Mouse (Mus musculus) heart, embryonic 12.5 days (tissue): Measurements from ENCODE around the gene Trpv3. TPM values are rescaled to one million over a fixed set of nuclear protein-coding genes. Genes with fewer than 3 reads are reported as not detected.

ENCODE experiments used
- ATAC-seq: fragments of 200-750 bp; cut with Nextera tagmentation; 2 replicates; pipeline ENCODE4 v1.8.0; 2017; ENCODE audit warnings: moderate TSS enrichment, moderate library complexity; ENCODE audit not compliant: insufficient number of reproducible peaks, low FRiP score
- H3K27ac ChIP-seq: fragments of 300-500 bp; sonication (generic); 2 replicates; pipeline ENCODE4 v1.5.1; 2016; ENCODE audit warnings: mild to moderate bottlenecking, moderate library complexity; ENCODE audit not compliant: poor library complexity, severe bottlenecking
- H3K27me3 ChIP-seq: fragments of 300-500 bp; sonication (generic); replicated peaks from 2 replicates; pipeline ENCODE4 v1.6.1; 2016; ENCODE audit warnings: mild to moderate bottlenecking, moderate library complexity
- H3K36me3 ChIP-seq: fragments of 300-500 bp; sonication (generic); 2 replicates; pipeline ENCODE4 v1.6.1; 2016; ENCODE audit warnings: mild to moderate bottlenecking, moderate library complexity
- H3K4me1 ChIP-seq: fragments of 300-500 bp; sonication (generic); replicated peaks from 2 replicates; pipeline ENCODE4 v1.6.1; 2016; ENCODE audit warnings: mild to moderate bottlenecking
- H3K4me2 ChIP-seq: fragments of 300-500 bp; sonication (generic); 2 replicates; pipeline ENCODE4 v1.6.1; 2016; ENCODE audit warnings: mild to moderate bottlenecking, moderate library complexity
- H3K4me3 ChIP-seq: fragments of 300-500 bp; sonication (generic); 2 replicates; pipeline ENCODE4 v1.5.1; 2016; ENCODE audit warnings: mild to moderate bottlenecking
- H3K9ac ChIP-seq: fragments of 300-500 bp; sonication (generic); 2 replicates; pipeline ENCODE4 v1.6.1; 2016; ENCODE audit warnings: mild to moderate bottlenecking, moderate library complexity
- H3K9me3 ChIP-seq: fragments of 300-500 bp; sonication (generic); replicated peaks from 2 replicates; pipeline ENCODE4 v1.6.1; 2016; ENCODE audit warnings: mild to moderate bottlenecking, moderate library complexity
- WGBS: fragments of 180-500 bp; shearing (Covaris S2); methylation state at CpG from one replicate; pipeline ENCODE4 v1.1.7; 2016; 5-methylcytosine and 5-hydroxymethylcytosine counted together
- polyA plus RNA-seq: library from polyadenylated mRNA; unstranded; fragments of >200 nt; fragmentation: Nextera tagmentation; extraction: Ambion mirVana; gene quantifications from 2 replicates; pipeline ENCODE4 v1.2.1, GENCODE M21; 2016

Trpv3 gene
- polyA plus RNA-seq, 1 experiment from 2014 or later = 0.03 TPM

DNA sequence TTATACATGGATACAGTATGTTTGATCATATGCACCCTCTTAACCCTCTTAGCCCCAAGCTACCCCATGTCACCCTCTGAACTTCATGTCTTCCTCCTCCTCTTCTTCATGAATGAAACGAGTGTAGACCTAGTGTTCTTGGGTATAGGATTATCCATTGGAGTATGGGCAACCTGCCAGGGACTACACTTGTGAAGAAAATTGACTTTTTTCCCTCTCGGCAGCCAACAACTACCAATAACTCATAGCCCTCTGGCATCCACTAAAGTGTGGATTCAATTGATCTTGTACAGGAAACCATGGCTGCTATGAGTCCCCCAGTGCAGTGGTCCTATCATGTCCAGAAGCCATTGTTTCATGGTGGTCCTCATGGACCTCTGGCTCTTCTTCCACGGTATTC, 30.5 kb upstream of the Trpv3 start:
- H3K36me3 ChIP-seq = no peaks in the 10 kb centered on the region
- ATAC-seq = no peak
- H3K4me2 ChIP-seq = no peak overlapping the region
- H3K27me3 ChIP-seq = no peaks in the 10 kb centered on the region; the same call in 1 of the 2 replicates
- no peak overlapping the region for H3K9ac ChIP-seq
- H3K4me1 ChIP-seq = peaks cover 4% of the 10 kb centered on the region; the same call in 1 of the 2 replicates
- H3K27ac ChIP-seq = no peak overlapping the region
- WGBS = 76% methylated on average over 3 of the region's 3 CpGs
- H3K9me3 ChIP-seq = no peaks in the 10 kb centered on the region
- no peak overlapping the region for H3K4me3 ChIP-seq

DNA sequence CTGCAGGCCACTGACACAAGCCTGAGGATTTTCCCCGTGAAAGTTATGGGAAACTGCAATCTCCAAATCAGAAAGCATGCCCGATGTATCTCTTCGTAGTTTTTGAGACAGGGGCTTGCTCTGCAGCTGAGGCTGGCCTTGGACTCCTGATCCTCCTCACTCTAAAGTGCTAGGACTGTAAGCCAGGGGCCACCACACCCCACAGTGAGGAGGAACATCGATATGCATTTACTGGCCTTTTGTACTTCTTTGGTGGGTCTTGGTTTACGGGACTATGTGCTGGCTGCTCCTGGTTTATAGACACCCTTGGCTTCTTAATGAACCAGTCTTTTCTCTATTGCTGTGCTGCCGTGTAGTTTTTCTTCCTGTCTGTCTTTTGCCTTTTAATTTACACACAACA, 25.0 kb upstream of the Trpv3 start:
- no peaks in the 10 kb centered on the region for H3K4me1 ChIP-seq
- ATAC-seq = no peak

DNA sequence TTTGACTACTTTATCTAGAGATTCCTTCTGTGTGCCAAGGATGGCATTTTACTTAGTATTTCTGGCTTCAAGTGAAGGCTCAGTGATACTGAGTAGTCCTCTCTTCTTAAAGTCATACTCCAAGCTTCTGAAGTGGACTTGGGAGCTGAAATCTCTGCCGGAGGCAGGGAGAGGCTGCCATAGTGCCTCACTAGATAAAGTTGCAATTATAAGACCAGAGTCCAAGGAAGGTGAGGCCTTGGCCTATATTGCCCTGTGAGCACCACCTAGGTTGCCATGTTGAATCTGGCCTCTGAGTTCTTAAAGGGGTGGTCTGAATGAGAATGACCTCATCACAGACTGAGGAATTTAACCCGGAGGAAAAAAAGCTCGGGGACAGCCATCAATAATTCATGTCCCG, 24.4 kb upstream of the Trpv3 start:
- no peaks in the 10 kb centered on the region; the same call in 1 of the 2 replicates for H3K27me3 ChIP-seq
- no peak overlapping the region for H3K4me3 ChIP-seq
- no peak for ATAC-seq
- H3K4me2 ChIP-seq = no peak overlapping the region
- H3K4me1 ChIP-seq = no peaks in the 10 kb centered on the region
- H3K27ac ChIP-seq = no peak overlapping the region
- H3K9me3 ChIP-seq = no peaks in the 10 kb centered on the region
- no peak overlapping the region for H3K9ac ChIP-seq
- WGBS = 78% methylated on average over 4 of the region's 4 CpGs
- no peaks in the 10 kb centered on the region for H3K36me3 ChIP-seq

More for the DNA sequence above, 25.0 kb upstream of the Trpv3 start:
- Histone ChIP-seq H3K9ac (no peak overlapping the region), H3K36me3 (no peaks in the 10 kb centered on the region), H3K9me3 (no peaks in the 10 kb centered on the region), H3K4me3 (no peak overlapping the region), H3K27ac (no peak overlapping the region), H3K27me3 (no peaks in the 10 kb centered on the region; the same call in 1 of the 2 replicates), H3K4me2 (no peak overlapping the region)
- 75% methylated on average over 6 of the region's 6 CpGs for WGBS

DNA sequence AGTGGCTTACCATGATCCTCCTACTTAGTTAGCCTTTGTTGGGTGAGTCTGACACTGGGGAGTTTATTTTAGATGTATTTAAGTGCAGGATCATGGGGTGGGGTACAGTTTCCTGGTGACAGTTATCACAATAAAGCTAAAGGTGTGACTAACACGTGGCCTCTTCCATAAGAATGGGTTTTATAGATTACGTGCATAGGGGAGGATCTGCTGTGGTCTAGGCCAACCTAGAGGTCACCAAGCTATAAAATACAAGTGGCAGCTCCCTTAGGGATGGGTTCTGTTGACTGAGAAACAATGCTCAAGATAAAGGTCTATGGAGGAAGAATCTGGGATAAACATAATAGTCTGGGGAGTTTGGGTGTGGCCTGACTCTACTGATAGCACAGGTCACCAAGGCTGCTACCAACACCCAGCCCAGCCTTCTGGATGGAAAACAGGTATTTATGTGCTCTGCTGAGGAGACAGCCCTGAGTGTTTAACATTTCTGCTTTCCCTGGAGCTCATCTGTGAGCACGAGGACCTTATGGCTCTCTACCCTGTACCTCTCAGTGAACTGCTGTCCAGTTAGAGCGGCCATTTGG, 9.7 kb upstream of the Trpv3 start:
- no peak overlapping the region for H3K9ac ChIP-seq
- H3K4me3 ChIP-seq = no peak overlapping the region
- no peaks in the 10 kb centered on the region for H3K4me1 ChIP-seq
- WGBS = 65% methylated on average over 4 of the region's 4 CpGs
- no peak overlapping the region for H3K4me2 ChIP-seq
- no peaks in the 10 kb centered on the region for H3K27me3 ChIP-seq
- H3K27ac ChIP-seq = no peak overlapping the region
- H3K36me3 ChIP-seq = no peaks in the 10 kb centered on the region
- H3K9me3 ChIP-seq = no peaks in the 10 kb centered on the region
- no peak for ATAC-seq

DNA sequence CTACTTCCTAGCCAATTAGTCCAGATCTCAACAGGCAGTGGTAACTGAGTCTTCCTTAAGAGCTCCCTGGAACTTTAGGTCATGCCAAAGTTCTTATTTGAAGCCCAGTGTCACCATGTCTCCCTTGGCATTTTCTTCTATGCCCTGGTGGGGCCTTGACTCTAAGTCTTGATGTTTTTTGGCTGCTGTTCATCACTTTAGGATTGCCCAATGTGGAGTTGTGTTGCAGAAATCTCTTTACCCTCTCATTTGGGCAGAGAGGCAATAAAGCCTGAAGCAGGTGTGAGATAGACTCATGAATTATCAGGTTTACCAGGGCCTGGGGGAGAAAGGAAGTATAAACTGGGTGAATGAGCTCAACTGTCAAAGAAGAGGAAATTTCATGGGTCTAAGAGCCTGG, 8.5 kb upstream of the Trpv3 start:
- no peak overlapping the region for H3K9ac ChIP-seq
- no peaks in the 10 kb centered on the region for H3K4me1 ChIP-seq
- no peak overlapping the region for H3K4me3 ChIP-seq
- no peak for ATAC-seq
- H3K36me3 ChIP-seq = no peaks in the 10 kb centered on the region
- no peak overlapping the region for H3K27ac ChIP-seq
- H3K9me3 ChIP-seq = no peaks in the 10 kb centered on the region
- H3K4me2 ChIP-seq = no peak overlapping the region
- H3K27me3 ChIP-seq = no peaks in the 10 kb centered on the region

GRCm38 (mm10) chr11:73260457-73260856, 6.7 kb upstream of the Trpv3 start:
- no peak overlapping the region for H3K27ac ChIP-seq
- no peaks in the 10 kb centered on the region for H3K27me3 ChIP-seq
- whole genome bisulfite sequencing = 62% methylated on average over 3 of the region's 3 CpGs
- H3K4me3 ChIP-seq = no peak overlapping the region
- H3K9me3 ChIP-seq = no peaks in the 10 kb centered on the region
- no peaks in the 10 kb centered on the region for H3K4me1 ChIP-seq
- H3K36me3 ChIP-seq = no peaks in the 10 kb centered on the region
- no peak for ATAC-seq
- H3K4me2 ChIP-seq = no peak overlapping the region
- H3K9ac ChIP-seq = no peak overlapping the region

- Histone ChIP-seq H3K9me3 (no peaks in the 10 kb centered on the region), H3K36me3 (no peaks in the 10 kb centered on the region), H3K9ac (no peak overlapping the region), H3K27ac (no peak overlapping the region), H3K27me3 (no peaks in the 10 kb centered on the region), H3K4me2 (no peak overlapping the region), H3K4me1 (no peaks in the 10 kb centered on the region), H3K4me3 (no peak overlapping the region)
- no peak for ATAC-seq
- WGBS = 71% methylated on average over 1 of the region's 1 CpGs
Measured at GRCm38 (mm10) chr11:73261385-73261784, 5.8 kb upstream of the Trpv3 start.

- no peak overlapping the region for H3K9ac ChIP-seq
- 34% methylated on average over 2 of the region's 2 CpGs for WGBS
- H3K27ac ChIP-seq = no peak overlapping the region
- no peaks in the 10 kb centered on the region for H3K36me3 ChIP-seq
- peaks cover 5% of the 10 kb centered on the region; the same call in 1 of the 2 replicates for H3K27me3 ChIP-seq
- no peaks in the 10 kb centered on the region for H3K9me3 ChIP-seq
- no peak overlapping the region for H3K4me3 ChIP-seq
- H3K4me1 ChIP-seq = no peaks in the 10 kb centered on the region
- no peak overlapping the region for H3K4me2 ChIP-seq
- no peak for ATAC-seq
Measured at GRCm38 (mm10) chr11:73274821-73275220, 7.6 kb downstream of the Trpv3 start.

GRCm38 (mm10) chr11:73280710-73281109, 13.5 kb downstream of the Trpv3 start:
- Histone ChIP-seq H3K27ac (no peak overlapping the region), H3K4me2 (no peak overlapping the region), H3K4me1 (peaks cover 16% of the 10 kb centered on the region), H3K36me3 (no peaks in the 10 kb centered on the region), H3K9ac (no peak overlapping the region), H3K9me3 (no peaks in the 10 kb centered on the region), H3K27me3 (no peaks in the 10 kb centered on the region), H3K4me3 (no peak overlapping the region)
- no peak for ATAC-seq
- 41% methylated on average over 5 of the region's 5 CpGs for WGBS

DNA sequence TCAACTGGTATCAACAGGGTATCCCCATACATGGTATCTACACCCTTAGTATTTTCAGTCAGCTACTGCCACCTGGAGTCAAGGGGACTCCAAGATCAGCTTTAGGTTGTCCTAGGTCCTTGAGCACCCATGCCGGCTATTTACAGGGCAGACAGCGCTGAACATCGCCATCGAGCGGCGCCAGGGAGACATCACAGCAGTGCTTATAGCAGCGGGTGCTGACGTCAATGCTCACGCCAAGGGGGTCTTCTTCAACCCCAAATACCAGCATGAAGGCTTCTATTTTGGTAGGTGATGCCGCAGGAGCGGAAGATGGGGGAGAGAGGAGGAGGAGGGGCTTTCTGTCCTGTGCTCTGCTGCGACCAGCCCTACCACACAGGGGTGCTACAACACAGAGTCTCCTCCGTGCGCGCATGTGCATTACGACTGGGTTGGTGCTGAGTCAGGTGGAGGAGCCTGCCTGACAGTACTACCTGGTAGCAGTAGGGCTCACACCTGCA, 14.4 kb downstream of the Trpv3 start:
- Histone ChIP-seq H3K4me2 (peak overlapping the region; percentile 66), H3K4me1 (peaks cover 16% of the 10 kb centered on the region), H3K27ac (no peak overlapping the region), H3K4me3 (peak overlapping the region; percentile 38), H3K36me3 (no peaks in the 10 kb centered on the region), H3K27me3 (no peaks in the 10 kb centered on the region), H3K9me3 (no peaks in the 10 kb centered on the region), H3K9ac (peak overlapping the region; percentile 41; the same call in 1 of the 2 replicates)
- peak; percentile 64; the same call in 1 of the 2 replicates for ATAC-seq
- 5% methylated on average over 16 of the region's 16 CpGs for WGBS

DNA sequence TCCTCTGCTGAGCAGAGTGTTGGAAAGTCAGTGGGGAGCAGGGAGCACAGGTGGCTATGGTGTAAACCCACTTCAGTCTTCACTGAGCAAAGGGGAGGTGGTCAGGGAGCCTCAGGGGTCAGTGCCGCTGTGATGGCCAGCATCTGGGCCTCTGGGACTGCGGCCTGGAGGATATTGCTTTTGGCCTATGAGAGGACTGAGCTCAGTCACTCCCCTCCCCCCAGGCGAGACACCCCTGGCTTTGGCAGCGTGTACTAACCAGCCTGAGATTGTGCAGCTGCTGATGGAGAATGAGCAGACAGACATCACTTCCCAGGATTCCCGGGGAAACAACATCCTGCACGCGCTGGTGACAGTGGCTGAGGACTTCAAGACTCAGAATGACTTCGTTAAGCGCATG, 16.2 kb downstream of the Trpv3 start:
- Histone ChIP-seq H3K4me3 (no peak overlapping the region), H3K36me3 (no peaks in the 10 kb centered on the region), H3K4me2 (no peak overlapping the region), H3K4me1 (peaks cover 16% of the 10 kb centered on the region), H3K9ac (no peak overlapping the region), H3K9me3 (no peaks in the 10 kb centered on the region), H3K27me3 (no peaks in the 10 kb centered on the region), H3K27ac (no peak overlapping the region)
- no peak for ATAC-seq
- 30% methylated on average over 9 of the region's 9 CpGs for WGBS

- no peak overlapping the region for H3K4me3 ChIP-seq
- H3K36me3 ChIP-seq = no peaks in the 10 kb centered on the region
- H3K27ac ChIP-seq = no peak overlapping the region
- no peak overlapping the region for H3K4me2 ChIP-seq
- no peak for ATAC-seq
- no peaks in the 10 kb centered on the region for H3K27me3 ChIP-seq
- no peak overlapping the region for H3K9ac ChIP-seq
- no peaks in the 10 kb centered on the region for H3K9me3 ChIP-seq
- H3K4me1 ChIP-seq = peaks cover 16% of the 10 kb centered on the region
- 47% methylated on average over 1 of the region's 1 CpGs for WGBS
Measured at GRCm38 (mm10) chr11:73283926-73284325, 16.7 kb downstream of the Trpv3 start.
